Mouse (Mus musculus): ENCODE measurements around the gene Clybl.

Gene Clybl

DNA sequence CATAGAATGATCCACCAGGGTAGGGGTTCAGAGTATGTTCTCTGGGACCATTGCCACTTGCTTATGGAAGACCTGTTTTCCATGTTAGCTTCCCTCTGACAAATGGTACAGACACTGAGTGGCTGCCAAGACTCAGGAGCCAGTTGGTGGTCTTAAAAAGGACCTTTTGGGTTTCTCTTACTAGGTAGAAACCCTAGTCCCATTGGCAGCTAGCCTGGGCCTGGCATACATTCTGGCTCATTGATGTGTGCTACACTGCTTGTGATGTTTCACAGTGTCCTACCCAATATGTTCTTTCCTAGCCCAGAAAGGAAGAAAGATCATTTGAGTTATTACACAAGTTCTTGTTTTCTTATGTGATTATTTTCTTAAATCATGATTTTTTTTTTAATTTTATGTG lies 69.8 kb downstream of the Clybl start:
- DNase-seq = no peak

GRCm38 (mm10) chr14:122255562-122256260 lies 74.2 kb downstream of the Clybl start:
- DNase-seq = no peak

DNA sequence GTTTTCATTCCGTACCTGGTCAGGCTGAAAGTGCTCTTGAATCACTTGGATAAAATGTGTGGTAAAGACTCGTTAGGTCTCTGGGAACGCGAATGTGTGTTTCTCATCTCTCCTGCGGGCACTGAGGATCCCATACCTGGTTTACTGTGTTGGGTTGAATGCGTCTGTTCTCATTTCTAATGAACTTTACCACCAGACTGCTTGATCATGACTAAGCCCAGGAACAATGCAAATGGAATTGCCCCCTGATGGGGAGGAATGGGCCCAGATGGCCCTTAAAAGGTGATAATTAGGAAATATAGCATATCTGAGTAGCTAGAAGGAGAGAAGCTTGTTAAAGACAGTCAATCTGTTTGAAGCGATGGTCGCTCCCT lies 74.7 kb downstream of the Clybl start:
- no peak for DNase-seq

- DNase-seq = no peak
Measured at GRCm38 (mm10) chr14:122258297-122258696, 76.8 kb downstream of the Clybl start.

- DNase-seq = no peak
Measured at GRCm38 (mm10) chr14:122261250-122261649, 79.7 kb downstream of the Clybl start.

DNA sequence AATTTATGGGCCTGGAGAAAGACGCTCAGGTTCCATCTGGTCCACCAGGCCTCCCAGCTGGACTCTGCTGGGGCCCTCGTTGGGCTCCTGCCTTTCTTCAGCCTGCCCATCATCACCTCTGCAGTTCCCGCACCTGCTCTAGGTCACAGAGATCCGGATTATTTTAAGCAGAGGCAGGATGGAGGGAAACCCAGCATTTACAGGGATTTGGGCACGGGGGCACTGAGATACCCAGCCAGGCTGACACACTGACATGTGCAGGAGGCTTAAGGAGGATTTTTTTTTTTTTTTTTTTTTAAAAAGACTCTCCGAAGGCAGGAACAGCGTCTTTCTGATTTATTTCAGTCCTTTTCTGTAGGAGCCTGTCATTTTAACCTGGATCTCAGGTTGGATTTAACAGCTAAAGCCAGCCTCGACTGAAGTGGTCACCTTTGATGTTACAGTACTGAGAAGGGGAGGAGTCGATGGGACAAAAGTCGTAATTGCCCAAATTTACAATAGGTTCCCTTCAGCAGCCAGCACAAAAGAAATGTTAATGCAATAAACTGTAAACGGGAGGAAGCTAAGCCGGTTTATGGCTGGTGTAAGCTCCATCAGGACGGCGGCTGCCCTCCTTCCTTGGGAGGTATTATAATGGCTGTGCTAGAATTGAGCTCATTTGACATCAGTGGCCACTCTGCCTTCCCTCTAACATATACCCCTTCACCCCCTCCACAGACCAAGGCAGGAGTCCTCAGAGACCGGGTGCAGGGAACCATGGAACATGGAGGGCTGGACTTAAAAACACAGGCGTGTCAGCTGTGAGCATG lies 81.6 kb downstream of the Clybl start:
- DNase-seq = no peak

DNA sequence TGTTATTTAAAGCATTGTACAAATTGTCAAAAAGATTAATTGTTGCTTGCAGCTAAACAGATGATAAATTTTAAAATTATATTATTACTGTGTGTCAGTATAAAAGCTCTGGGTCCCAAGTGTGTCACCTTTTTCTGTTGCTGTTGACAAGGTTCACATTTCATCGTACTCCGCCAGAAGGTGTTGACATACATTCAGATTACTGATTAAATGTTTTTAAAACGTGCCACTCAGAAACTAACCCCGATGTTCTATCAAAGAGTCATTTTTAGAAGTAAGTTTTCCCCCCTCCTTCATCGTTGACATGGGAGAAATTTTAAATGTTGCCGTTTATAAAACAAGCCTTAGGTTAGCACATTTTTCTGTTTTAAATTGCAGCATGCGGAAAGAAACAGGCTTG lies 83.7 kb downstream of the Clybl start:
- DNase-seq = no peak

DNA sequence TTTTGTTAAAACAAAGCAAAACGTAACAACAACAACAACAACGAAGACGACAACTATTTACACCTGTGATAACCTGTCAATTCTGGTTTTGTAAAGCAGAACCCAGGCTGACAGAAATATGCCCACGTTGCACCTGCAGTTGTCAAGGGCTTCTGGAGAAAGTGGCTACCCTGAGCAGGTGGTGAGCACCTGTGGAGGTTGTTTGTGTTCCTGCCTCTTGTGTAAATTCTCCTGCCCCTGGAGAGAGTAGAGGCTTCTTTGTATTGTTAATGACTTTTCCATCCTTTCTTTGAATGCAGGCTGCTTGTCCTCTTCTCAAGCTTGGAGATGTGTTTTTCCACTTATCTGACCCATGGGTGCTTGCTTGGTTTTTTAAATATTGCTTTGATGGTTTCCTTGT lies 86.1 kb downstream of the Clybl start:
- DNase-seq = no peak

GRCm38 (mm10) chr14:122271104-122271746 lies 89.7 kb downstream of the Clybl start:
- DNase-seq = no peak

DNA sequence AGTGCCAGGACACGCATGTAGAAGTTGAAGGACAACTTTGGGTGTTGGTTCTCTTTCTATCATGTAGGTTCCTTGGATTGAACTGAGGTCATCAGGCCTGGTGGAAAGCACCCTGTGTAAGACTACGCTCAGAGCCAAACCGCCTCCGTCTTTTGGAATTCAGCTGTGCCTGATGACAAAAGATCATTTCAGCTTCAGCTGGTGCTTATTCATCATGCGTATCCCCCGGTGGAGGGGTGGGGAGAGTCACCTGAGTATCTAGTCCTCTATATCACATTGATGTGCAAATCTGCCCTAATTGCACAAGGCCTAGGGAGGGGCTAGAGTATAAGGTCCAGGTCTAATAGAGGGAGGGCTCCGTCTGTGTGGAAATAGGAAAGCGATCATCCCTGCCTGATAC lies 95.6 kb downstream of the Clybl start:
- DNase-seq = no peak

DNA sequence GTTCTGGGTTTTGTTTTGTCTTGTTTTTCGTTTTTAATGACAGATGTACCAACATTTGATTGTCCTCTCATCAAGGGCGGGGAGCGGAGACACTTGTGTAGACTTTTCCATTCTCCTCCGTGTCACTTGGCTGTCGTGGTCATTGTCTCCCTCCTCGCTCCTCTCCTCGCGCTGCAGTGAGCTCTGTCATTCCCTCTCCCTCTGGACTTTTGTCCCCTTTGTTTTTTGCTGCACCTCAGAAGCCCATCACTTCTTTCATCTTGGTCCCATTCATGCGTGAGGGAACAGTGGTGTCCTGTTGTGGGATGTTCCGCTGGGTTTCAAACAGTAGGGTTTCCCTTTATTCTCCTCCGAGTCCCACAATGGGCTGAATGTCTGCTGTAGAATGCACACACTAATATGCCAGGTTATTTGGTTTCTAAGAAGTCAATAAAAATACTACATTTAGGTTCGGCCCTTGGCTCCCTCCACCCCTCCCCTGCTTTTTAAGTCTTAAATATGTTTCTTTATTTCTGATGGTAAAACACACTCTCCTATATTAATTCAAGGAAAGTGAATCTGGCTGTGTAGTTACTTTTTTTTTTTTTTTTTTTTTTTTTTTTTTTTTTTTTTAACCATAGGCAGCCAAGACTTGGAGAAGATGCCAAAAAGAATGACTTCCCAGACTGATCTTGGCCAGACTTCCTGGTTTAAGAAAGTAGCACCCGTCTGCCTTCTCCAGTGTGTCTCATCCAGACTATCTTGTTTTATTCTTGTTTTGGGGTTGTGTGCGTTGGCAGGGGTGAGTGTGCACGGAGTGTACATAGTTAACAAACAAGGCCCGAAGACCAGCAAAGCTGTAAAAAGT lies 98.2 kb downstream of the Clybl start:
- no peak for DNase-seq

- peak; percentile 10 for DNase-seq
Measured at GRCm38 (mm10) chr14:122280309-122281071, 99.0 kb downstream of the Clybl start.

DNA sequence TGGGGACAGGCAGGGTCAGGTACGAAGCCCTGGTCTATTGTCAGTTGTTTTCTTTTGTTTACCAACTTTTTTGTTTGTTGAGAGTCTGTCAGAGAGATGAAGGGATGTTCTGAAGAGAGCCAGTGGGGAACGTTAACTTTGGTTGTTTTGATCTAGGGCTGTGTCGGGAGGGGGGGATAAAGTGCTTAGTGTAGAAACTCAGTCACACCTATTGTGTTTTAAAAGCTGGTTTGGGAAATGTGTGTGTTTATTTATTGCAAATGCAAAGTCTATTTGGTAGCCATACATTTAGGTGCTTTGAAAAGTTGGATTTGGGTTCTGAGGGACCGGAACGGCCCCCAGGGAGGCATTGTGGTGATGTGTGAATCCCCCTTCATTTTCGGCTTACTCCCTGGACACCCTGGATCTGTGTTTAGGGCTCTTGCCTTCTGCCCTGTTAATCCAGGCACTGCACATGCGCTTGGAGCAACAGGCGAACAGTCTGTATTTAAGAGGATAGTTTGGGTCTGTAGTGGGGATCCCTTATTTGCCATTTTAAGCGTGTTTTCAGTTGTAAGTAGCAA lies 99.6 kb downstream of the Clybl start:
- DNase-seq = no peak

GRCm38 (mm10) chr14:122283959-122284358 lies 102.5 kb downstream of the Clybl start:
- no peak for DNase-seq

- no peak for DNase-seq
Measured at GRCm38 (mm10) chr14:122296399-122296798, 114.9 kb downstream of the Clybl start.

DNA sequence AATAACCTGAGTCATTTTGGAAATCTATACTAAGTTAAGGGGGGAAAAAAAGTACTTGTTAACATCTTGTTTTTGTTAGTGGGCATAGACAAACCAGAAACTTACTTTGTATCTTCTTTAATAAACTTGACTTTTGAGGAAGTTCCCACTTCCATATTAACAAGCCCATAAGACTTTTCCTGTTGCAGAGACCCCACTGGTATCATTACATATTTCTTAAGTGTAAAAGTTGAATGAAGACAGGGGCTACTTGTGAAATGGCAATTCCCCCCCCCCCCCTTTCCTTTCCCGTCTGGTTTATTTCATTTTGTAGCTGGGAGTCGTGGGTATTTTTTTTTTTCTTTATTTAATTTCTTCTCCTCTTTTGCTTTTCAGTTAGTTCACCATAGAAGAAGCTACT lies 115.4 kb downstream of the Clybl start:
- no peak for DNase-seq

DNA sequence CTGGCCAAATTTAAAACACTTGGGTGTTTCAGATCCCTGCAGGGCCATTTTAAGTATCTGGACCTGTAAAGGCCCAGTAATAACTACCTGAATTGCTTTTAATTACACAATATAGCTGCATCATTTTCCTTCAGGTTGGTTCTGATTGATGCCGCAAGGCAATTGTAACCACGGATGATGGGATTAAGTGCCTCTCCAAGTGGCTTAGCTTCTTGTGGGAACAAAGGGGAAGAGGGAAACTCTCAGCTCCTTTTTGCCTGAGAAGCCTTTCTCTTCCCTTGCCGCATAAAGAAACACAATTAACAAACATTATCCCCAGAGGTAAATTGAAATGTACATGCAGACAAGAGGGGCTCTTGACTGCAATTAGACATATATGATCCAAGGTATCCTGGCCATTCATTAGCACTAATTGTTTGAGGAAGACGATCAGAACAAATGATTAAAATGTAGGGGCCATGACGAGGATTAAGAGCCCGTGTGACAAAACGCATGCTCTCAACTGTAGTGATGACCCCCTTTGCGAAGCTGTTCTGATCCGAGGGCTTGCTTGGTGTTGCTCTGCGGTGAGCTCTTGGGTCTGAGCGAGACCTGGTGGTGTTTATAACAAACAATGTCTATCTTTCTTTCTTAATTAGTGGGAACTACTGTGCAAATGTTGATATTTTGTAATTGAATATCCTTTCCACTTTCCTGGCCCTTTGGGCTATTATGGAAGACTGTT lies 116.0 kb downstream of the Clybl start:
- no peak for DNase-seq

DNA sequence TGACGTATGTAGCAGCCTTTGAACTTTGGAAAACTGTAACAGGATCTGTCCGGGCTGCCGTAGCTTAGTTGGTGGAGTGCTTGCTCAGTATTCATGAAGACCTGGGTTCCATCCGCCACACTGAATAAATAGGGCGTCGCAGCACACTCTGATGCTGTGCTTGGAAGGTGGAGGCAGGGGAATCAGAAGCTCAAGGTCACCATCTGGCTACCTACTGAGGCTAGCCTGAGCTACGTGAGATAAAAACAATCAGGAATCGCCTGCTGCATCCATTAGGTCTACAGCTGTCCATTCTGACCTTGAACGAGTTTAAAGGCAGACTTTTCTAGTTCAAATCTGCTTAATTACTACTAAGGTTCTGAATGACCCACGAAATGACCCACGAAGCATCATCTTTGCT lies 118.8 kb downstream of the Clybl start:
- no peak for DNase-seq

- no peak for DNase-seq
Measured at GRCm38 (mm10) chr14:122303821-122304220, 122.3 kb downstream of the Clybl start.

GRCm38 (mm10) chr14:122305132-122305531 lies 123.6 kb downstream of the Clybl start:
- DNase-seq = peak; percentile 29

GRCm38 (mm10) chr14:122312415-122312814 lies 130.9 kb downstream of the Clybl start:
- no peak for DNase-seq

Measured in right cerebral cortex, postnatal 14 days (tissue).